Mouse (Mus musculus): ENCODE results near the gene Ednra.
"Not testable (repeated sequence)": the region's sequence is repeated elsewhere in the genome, so short reads cannot be mapped to it uniquely, and the experiment has no call there.

Ednra gene

DNA sequence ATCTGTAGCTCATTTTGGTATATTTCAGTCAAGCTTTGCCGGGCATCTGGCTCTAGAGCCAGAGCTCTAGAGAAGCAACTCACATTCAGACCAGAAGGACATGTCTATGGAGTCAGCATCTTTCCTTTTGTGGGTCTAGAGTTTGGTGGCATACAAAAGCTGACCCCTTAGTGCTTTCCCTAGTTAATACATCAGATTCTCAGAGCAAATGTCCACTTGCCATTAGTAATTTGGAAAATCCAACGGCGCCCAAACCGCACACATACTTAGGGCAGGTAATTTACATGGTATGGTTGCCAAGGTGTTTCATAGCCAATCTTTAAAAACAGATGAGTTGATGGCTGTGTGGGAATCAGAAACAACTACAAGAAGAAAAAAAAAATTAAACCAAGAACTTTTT lies 1.2 kb downstream of the Ednra start:
- intact Hi-C loops (cut with DNase I) = loop anchor here (5.0 to 10.0 kb wide), 4 partner anchors 41 to 282 kb away; no protein-coding TSS in a partner anchor

DNA sequence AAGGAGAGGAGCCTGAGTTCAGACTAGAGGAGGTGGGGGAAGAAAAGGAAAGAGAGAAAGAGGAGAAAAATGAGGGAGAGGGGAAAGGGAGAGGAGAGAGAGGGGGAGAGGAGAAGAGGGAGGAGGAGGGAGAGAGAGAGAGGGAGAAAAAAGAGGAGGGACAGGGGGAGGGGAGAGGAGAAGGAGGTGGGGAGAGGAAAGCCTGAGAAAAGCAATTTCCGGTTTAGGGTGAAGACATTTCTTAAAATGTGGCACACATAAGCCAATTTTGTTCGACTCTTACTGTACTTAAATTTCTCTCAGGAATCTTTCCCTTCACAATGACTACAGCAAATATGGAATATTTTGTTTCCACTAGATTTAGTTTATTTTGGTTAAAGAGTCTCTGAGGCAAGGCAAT lies 5.3 kb downstream of the Ednra start:
- intact Hi-C loops (cut with DNase I) = loop anchor here (10.0 kb wide), 1 partner anchor 54 kb away; no protein-coding TSS in a partner anchor

DNA sequence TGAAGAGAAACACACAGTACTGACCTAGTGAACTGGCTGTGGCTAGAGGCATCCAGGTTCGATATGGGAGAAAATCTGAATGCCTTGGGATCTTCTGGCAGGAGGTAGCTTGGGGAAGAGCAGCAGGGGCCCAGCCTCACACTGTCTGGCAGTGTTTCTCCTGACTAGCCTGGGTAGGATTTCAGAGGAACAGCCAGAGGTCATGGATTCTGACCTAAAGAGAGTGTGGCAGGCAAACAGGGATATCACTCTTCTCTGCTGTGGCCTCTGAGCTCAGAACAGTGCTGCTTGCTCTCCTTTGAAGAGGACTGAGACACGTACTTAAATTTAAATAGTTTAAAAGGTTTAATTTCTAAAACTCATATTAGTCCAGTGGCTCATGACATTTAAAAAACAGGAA lies 7.2 kb downstream of the Ednra start:
- intact Hi-C loops (cut with DNase I) = loop anchor here (10.0 kb wide), 1 partner anchor 52 kb away; no protein-coding TSS in a partner anchor

GRCm38 (mm10) chr8:77714455-77714854 lies 9.8 kb downstream of the Ednra start:
- intact Hi-C loops (cut with DNase I) = loop anchor here (10.0 kb wide), 1 partner anchor 50 kb away; no protein-coding TSS in a partner anchor

- intact Hi-C loops (cut with DNase I) = loop anchor here (10.0 kb wide), 1 partner anchor 49 kb away; no protein-coding TSS in a partner anchor
These were observed 10.6 kb downstream of the Ednra start for GRCm38 (mm10) chr8:77713688-77714087.

DNA sequence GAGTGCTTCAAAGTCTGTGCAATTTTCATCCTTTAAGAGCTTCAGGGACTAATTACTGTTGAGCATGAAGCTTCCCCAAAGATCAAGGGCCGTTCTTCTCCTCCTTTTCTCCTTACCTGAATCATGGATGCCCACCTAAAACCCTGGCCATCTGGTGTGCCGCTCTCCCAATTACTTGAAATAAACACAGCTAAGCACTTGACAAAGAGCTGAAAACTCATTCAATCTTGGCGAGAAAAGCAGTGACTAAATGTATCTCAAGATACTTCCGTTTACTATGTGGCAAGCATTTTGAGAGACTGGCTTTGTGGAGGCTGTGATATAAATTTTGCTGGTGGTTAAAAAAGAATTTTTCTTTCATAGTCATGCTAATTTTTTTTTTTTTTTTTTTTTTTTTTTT lies 19.5 kb downstream of the Ednra start:
- intact Hi-C loops (cut with DNase I) = no loop called here

- intact Hi-C loops (cut with DNase I) = no loop called here
These were observed 26.2 kb downstream of the Ednra start for GRCm38 (mm10) chr8:77698028-77698427.

DNA sequence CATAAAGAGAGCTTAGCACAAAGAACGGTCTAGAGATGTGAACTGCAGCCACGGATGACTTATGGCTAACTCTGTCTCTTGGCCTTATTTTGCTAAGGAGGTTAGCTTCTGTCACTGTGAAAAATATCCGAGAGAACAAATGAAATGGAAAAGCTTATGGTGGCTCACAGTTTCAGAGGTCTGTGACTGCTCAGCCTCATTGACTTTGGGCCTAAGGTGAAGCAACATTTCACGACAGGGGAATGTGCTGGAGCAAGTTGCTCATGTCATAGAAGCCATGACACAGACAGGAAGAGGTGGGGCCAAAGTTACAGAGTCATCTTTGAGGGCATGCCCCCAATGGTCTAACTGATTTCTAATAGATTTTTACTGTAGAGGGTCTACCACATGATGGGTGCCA lies 28.1 kb downstream of the Ednra start:
- intact Hi-C loops (cut with DNase I) = no loop called here

GRCm38 (mm10) chr8:77695486-77696058 lies 28.7 kb downstream of the Ednra start:
- intact Hi-C loops (cut with DNase I) = no loop called here

DNA sequence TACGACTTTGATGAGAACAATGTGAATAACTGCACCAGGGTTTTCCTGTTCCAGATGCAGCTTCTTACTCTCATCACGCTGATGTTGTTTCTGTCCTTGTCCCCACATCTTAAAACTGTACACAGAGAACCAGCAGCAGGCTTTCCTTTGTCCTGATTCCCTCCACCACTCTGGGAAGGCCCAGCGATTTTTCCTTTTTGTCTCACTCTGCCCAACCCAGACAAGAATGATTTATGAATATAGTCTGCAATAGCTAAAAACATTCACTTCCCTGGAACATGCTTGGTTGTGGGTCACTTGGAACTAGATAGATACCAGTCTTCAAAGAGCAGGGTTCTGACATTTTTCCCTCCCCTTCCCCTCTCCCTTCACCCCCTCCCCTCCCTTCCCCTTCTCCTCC lies 29.2 kb downstream of the Ednra start:
- intact Hi-C loops (cut with DNase I) = no loop called here

- intact Hi-C loops (cut with DNase I) = no loop called here
These were observed 29.7 kb downstream of the Ednra start for GRCm38 (mm10) chr8:77694588-77694987.

GRCm38 (mm10) chr8:77689421-77690059 lies 34.7 kb downstream of the Ednra start:
- intact Hi-C loops (cut with DNase I) = not testable (repeated sequence)

- intact Hi-C loops (cut with DNase I) = no loop called here
These were observed 35.3 kb downstream of the Ednra start for GRCm38 (mm10) chr8:77688978-77689377.

- intact Hi-C loops (cut with DNase I) = loop anchor here (5.0 kb wide), 1 partner anchor 38 kb away; the partner anchor contains the start of gene Ednra
These were observed 39.9 kb downstream of the Ednra start for GRCm38 (mm10) chr8:77684372-77684771.

- intact Hi-C loops (cut with DNase I) = loop anchor here (5.0 kb wide), 1 partner anchor 39 kb away; the partner anchor contains the start of gene Ednra
These were observed 40.7 kb downstream of the Ednra start for GRCm38 (mm10) chr8:77683356-77684106.

DNA sequence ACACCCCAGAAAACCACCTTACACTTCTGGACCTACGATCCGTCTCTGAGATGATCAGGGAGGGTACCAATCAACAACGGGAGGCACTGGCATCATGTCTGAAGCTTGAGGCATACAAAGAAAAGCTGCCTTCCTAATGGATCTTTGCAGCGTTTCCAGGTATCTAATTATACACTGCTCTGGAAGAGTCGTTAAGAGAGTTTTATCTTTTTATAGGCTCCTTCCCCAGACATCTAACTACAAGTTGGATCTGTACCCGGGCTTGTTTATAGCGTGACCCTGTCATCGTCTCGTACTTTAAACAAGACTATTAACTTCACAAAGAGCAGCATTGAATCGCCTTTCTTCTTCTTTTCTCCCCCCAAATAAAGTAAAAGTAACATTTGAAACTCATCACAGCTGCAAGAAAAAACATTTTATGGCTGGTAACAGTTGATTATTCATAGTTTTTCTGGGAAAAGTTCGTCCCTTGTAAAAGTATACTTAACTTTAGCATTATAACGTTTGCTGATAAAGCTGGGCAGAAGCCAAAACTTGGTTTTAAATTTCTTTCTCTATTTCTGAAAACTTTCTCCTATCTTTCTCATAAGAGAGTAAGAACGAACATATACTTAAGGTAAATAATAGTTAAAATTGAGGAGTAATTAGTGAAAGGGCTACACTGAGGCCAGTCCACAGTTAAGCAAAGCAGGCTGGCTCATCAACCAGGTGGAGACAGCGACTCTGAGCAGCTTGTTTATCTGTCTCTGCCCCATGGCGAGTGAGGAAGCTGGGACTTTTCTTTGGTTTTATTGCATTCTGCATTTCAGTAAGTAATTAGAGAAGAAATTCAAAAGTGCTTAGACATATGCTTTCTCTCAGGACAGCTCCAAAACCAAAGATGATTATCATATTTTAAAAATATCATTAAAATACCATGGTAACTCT lies 42.0 kb downstream of the Ednra start:
- intact Hi-C loops (cut with DNase I) = loop anchor here (5.0 kb wide), 1 partner anchor 40 kb away; the partner anchor contains the start of gene Ednra

DNA sequence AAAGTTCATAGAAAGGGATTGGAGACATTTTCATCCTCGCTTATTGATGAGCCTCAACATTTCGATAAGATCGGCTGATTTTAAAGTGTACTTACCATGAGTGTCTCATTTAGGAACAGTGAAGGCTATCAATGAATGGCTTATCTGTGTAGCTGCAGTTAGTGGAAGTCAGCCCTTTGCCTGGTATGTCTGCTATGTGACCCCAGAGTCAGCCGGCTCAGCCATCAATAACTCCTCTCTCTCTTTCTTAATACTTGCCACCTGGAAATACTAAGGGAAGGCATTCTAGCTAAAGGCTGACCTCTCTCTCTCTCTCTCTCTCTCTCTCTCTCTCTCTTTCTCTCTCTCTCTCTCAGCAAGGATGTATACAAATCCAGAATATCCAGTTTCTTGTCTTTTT lies 52.2 kb downstream of the Ednra start:
- intact Hi-C loops (cut with DNase I) = no loop called here

- intact Hi-C loops (cut with DNase I) = no loop called here
These were observed 53.5 kb downstream of the Ednra start for GRCm38 (mm10) chr8:77670612-77671363.

- intact Hi-C loops (cut with DNase I) = loop anchor here (10.0 kb wide), 1 partner anchor 47 kb away; no protein-coding TSS in a partner anchor
These were observed 56.3 kb downstream of the Ednra start for GRCm38 (mm10) chr8:77667916-77668315.

GRCm38 (mm10) chr8:77664901-77665300 lies 59.4 kb downstream of the Ednra start:
- intact Hi-C loops (cut with DNase I) = loop anchor here (10.0 kb wide), 1 partner anchor 50 kb away; no protein-coding TSS in a partner anchor
